Mouse (Mus musculus) T-cell, adult 2 months (primary cell): ENCODE measurements around the gene Lrrk1.

ENCODE experiments used
- DNase-seq: peaks from one replicate; pipeline ENCODE4 v3.0.0; 2022; ENCODE audit warnings: low spot score

The Lrrk1 gene

DNA sequence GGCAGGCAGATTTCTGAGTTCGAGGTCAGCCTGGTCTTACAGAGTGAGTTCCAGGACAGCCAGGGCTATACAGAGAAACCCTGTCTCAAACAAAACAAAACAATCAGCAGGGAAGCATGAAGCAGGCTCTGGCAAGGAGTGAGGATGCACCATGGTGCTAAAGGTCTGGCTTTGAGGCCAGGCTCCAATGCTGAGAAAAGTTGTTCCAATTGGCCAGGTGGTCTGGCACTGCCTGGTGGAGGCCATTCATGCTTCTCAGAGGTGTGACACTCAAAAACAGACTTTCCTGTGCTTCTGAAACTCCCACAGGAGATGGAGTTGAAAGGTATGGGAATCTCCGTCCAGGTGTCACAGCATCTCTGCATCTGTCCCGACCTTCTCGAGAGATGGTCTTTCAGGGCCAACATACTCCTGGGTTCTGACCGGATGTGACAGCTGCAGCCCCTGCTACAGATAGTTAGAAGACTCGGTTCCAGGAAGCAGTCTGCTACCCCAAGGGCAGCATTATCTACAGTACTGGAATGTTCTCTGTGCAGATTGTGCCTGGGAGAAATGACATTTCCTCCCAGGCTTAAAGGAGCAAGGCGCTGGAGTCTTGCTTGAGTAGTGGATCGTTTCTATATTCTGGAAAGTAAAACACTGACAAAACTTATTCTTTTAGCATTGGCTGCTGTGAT, 134.0 kb downstream of the Lrrk1 start:
- DNase-seq = no peak

DNA sequence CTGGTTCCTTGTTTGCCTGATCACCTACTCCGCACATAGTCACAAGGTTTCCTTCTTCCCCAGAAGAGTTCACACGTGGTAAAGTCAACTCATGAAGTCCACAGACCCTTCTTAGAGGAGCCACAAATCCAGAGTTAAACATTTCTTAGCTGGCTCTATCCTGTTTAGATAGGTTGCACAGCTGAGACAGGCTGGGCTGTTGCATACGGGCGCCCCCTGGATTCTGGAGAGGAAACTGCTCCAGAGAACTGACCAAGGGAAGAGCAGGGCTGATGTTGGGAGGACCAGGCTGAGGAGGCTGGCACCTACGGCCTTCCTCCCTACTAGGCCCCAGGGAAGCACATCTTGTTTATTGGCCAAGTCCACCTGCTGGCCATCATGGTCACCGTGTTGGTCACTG, 138.1 kb downstream of the Lrrk1 start:
- peak; percentile 70 for DNase-seq

DNA sequence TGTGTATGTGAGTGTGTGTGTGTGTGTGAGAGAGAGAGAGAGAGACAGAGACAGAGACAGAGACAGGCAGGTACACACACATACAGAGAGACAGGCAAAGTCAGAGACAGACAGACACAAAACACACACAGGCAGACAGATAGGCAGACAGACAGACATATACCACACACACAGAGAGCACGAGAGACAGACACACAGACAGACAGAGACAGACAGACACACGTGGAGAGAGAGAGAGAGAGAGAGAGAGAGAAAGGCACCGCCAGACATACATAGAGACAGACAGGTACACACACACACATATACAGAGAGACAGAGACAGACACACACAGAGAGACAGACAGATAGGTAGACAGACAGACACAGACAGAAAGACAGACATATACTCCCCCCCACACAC, 138.7 kb downstream of the Lrrk1 start:
- DNase-seq = no peak

DNA sequence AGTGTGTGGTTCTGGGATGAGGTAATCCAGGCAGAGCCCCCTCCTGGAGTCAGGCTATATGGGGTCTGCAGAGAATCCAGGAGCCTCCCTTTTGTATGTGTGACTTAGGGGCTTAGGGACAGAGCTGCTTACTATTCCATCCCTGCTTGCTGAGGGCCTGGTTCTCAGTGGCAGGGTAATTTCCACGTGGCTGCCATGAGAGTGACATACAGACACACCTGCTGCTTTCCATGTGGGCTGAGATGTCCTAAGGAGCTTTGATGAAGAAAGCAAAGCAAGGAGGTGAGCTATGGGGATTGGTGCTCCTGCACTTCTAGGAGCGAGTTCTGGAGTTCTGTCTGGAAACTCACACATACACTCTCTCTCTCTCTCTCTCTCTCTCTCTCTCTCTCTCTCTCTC, 139.1 kb downstream of the Lrrk1 start:
- no peak for DNase-seq

DNA sequence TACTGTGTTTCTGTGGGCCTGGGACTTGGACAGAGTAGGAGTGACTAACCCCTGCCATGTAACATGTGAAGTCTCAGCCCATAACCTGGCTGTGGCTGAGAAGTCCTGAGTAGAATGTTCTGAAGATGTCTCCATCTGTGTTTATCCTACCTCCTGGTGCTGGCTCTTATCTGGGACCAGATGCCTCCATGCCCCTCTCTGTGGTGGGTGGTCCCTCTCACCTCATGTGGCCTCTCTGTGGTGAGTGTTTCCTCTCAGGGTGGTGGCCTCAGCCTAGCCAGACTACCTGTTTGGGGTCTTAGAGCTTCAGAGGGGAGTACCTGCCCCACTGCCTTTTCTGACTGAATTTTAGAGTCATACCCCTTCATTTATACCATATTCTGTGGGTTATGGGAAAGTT, 139.9 kb downstream of the Lrrk1 start:
- no peak for DNase-seq

DNA sequence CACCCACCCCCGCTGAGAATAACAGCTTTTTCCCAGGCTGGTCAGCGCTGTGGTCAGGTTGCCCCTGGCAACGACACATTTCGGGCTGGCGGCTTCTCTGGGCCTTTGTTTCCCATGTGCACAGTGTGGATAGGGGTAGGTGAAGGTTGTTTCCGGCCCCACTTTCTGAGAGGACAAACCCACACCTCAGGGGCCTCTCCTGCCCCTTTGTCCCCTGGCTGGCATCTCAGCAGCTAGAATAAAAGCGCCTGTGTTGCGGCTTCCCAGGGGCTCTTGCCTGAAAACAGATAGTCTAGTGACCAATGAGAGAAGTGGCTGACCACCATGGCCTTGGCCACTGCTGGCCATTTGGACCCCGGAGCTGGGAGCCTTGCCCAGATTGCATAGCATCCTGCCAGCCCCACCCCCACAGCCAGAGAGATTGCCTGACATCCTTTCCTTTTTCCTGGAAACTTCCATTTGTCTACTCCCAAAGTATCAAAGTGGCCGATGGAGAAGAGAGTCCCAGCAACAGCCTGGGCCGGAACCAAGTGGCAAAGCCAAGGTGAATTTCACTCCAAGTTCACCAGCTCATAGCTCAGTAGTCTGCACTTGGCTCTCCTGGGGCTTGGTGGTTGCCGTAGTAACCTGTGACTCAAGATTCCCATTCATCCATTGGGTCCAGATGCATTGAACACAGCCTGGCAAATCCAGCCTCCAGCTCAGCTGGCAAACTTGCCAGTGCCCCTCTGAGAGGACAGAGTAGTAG, 140.7 kb downstream of the Lrrk1 start:
- no peak for DNase-seq

DNA sequence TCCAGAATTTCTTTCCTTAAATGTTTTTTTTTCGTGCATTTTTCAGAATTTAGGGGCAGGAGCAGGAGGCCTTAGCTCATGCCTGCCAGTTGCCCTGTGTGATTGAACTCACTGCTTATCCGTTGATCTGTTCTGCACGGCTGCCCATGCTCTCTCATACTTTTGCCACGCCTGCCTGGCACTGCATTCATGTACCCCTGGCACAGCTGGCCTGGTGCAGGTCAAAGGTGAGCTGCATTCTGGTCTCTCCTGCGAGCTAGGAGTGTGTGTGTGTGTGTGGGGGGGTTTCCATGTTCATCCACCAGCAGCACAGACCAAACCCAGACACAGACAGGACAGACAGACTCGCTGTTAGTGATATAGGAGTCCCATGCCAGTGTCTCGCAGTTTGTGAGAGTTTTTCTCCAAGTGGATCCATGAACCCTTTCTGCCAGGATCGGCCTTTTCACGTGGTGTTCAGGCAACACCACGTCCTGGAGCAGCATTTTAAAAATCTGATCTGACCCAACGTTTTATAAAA, 141.4 kb downstream of the Lrrk1 start:
- no peak for DNase-seq

DNA sequence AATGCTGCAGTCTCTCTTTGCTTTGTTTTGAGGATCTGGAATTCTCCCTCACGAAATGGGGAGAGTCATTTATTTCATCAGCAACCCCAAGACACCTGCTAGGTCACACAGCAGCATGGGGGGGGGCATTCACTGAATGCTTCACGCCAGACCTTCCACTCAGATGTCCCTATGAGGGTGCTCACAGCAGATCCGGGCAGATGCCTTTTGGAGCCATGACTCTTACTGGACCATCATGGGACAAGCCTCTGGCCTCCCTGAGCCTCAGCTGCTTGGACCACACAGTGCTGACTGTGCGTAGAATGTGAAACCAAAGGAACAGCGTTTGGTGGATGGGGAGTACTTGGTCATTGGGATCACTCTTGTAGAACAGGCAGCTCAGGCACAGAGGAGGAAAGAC, 142.5 kb downstream of the Lrrk1 start:
- DNase-seq = no peak

DNA sequence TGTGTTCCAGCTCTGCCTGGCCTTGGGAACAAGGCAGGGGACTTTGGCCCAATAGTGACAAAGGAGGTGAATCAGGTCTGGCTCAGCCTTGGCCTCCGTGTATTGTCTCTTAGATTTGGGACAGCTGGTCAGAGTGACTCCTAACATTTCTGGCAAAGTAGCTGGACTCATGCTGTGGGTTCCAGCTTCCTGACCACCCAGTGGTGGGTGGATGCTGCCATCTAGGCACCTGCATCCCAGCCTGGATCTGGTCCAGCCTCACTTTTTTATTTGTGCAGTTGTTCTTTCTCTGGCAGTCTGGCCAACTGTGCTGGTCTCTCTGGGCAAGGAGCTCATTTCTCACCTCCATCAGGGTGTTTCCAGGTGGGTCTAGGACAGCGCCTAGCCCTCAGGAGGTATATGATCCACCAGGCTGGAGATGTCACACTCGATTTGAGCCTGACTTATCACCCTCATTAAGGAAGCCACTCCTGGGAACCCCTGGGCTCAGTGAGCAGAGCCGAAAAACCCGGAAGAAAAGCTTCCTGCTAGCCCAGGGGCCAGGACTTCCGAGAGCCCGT, 144.3 kb downstream of the Lrrk1 start:
- no peak for DNase-seq

DNA sequence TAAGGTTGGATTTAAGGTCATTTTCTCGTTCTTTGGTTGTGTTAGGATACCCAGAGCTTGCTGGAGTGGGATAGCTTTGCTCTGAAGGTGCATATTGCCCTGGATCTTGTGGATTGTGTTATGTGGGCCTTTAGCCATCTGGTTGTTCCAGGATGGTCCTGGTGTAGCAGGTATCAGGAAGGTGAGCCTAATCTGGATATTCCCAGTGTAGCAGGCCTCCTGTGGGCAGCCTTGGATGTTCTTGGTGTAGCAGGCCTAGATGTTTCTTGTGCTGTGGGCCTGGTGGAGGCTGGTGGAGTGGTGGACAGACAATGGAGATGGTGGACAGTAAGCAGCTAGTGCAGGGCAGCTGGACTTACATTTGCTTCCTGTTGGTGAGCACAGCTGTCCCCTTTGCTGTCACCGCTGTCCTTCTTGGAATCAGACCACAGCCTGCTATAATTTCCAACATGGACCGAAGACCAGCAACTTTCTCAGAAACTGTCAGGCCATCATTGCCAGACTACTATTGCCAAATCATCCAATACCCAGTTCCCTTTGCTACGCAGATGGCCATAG, 146.2 kb downstream of the Lrrk1 start:
- DNase-seq = no peak

DNA sequence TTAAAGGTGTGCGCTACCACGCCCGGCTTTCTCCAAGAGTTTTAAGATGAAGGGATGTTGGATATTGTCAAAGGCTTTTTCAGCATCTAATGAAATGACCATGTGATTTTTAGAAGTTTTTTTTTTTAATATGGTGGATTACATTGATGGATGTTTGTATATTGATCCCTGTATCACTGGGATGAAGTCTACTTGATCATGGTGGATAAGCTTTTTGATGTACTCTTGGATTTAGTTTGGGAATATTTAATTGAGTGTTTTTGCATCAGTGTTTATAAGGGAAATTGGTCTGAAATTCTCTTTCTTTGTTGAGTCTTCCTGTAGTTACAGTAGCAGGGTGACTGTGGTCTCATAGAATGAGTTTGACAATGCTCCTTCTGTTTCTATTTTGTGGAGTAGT, 150.0 kb downstream of the Lrrk1 start:
- DNase-seq = no peak

DNA sequence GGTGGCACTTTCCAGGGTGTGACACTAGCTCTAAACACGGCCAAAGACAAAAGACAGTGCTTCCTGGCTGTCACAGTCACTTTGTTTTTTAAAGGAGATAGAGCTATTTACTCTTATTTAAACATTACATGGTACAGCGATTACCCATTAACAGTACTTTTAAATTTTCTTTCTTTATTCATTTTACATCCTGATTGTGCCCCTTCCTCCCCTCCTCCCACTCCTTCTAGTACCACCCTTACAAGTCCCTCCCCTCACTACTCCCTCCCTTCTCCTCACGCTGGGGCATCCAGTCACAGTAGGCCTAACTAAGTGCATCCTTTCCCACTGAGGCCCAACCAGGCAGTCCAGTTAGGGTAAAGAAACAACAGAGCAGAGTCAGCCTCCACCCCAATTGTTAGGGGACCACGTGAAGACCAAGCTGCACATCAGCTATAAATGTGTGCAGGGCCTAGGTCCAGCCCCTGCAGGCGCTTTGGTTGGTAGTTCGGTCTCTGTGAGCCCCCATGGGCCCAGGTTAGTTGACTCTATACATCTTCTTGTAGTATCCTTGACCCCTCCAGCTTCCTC, 154.1 kb downstream of the Lrrk1 start:
- DNase-seq = no peak

DNA sequence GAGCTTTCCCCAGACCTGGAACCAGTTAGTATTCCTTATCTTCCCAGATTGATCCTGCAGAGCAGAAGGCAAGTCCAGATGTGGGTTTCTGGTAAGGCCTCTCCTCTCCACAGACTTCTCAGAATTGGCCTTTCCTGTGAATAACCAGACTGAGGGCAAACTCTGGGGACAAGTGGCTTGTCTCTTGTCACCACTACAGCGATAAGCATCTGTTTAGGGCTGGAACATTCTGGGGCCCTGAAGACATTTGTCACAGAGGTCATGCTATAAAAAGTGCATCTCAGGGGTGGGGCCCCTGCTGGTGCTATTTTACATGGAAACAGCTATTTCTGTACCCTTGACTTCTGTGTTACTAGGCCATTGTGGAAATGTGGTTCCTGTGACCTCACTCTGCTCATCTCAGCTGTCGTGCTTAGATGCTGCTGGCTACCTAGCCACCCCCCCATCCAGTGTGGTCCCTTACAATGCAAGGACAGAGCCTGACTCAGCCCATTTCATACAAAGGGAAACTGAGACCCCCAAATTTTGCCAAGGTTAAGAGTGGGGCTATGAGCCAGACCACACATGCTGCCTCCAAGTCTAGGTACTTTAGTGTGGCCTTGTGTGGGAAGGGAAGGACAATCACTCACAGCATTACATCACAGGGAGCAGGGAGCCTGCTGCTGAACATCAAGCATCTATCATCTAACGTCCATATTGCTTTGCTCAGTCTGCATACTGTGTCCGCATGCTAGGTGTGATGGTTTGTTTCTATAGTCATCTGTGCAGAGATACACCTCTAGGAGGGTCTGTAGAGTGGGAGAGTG, 154.8 kb downstream of the Lrrk1 start:
- DNase-seq = peak; percentile 23

DNA sequence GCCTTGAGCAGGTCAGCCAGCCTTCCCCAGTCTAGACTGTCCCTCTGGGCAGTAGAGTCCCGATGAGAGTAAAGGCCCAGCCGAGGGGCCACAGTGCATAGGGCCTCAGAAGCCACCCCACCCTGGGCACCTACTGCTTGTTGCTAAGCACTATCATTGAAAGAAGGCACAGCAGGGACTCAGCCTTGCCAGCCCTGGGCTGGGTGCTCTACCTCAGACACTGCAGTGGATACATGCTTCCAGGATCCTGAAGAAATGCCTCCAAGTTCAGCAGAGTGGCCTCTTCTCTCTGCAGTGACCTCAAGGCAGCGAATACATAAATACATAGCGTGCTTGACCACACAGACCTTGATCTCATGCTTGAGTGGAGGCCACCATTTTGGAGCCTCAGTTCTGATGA, 156.3 kb downstream of the Lrrk1 start:
- DNase-seq = no peak

DNA sequence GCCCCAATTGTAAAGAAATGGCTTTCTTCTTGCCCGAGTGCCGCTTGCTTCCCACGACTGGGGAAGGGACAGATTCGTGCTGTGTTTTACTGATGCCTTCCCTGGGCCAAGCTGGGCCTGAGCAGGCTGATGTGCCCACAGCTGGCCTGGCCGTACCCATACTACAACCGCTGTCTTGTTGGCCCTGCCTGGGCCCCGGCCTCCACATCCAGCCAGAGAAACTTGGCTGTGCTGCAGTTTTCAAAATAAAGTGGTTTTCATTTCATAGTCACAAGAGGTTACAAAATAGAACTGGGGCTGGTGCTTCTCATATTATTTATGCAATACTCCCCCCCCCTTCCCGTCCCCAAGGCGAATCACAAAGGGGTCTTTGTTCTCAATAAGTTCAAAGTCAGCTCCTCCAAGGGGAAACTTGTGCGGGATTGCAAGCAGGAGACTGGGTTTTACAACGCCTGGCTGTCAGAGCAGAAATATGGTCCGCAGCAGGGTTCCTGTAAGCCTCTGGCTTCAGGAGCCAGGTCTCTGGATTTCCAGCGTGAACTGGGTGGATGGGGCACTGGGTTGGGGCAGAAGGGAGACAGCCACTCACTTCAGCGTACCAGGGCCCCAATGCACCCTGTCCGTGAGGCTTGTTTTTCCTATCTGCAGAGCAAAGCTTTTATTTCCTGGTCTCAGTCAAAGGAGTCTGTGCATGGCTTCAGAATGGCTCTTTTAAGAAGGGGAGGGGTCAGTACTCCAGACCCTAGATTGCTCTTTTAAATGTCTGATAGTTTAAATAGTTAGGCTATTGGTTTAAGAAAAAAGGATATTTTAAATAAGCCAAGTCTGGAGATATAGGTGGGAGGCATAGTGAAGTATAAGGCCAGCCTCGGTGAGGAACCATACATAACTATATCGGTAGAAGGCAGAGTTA, 157.3 kb downstream of the Lrrk1 start:
- no peak for DNase-seq

DNA sequence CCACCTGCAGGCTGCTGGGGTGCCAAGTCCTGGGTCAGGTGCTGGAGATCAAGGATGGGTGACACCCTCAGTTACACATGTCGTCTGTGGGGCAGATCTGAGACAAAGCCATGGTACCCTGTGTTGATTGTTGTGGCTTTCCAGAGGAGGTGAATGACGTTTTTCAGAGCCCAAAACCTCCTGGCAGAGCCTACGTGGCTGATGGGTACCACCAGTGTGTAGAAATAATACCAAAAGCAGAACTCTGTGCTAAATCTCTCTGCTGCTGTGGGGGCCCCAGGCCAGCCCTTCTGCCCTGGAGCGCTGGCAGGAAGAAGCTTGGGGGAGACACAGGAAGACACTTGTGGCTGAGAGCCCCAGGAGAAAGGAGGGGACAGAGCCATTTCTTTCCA, 157.9 kb downstream of the Lrrk1 start:
- DNase-seq = peak; percentile 79

DNA sequence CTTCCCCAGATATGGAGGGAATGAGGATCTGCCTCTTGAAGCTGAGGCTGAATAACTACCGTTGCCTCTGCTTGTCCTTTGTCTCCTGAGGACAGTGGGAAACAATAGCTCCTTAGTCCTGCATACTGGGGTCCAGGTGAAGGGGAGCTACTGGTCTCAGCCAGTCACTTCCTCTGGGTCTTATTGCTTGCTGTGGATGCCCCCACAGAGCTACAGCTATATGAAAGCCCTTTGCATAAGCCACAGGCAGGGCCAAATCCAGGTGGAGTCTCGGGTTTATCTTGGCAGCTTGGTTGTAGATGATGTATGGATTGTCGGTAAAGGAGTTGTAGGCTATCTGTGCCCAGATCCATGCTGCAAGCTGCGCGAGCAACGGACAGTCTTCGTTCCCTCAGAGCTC, 158.7 kb downstream of the Lrrk1 start:
- no peak for DNase-seq

DNA sequence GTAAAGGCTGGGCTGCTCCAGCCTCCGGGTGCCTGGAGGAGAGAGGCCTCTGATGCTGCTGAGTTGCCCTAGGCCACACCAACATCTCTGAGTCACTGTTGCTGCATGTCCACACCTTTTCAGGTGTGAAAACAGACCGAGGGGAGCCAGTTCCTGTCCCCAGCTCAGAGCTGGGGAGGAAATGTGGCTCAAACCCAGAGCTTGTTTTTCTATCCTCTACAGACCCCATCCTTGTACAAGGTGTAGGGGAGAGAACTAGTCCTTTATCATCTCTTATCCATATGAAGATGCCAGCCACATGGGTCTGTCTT, 159.6 kb downstream of the Lrrk1 start:
- peak; percentile 10 for DNase-seq

DNA sequence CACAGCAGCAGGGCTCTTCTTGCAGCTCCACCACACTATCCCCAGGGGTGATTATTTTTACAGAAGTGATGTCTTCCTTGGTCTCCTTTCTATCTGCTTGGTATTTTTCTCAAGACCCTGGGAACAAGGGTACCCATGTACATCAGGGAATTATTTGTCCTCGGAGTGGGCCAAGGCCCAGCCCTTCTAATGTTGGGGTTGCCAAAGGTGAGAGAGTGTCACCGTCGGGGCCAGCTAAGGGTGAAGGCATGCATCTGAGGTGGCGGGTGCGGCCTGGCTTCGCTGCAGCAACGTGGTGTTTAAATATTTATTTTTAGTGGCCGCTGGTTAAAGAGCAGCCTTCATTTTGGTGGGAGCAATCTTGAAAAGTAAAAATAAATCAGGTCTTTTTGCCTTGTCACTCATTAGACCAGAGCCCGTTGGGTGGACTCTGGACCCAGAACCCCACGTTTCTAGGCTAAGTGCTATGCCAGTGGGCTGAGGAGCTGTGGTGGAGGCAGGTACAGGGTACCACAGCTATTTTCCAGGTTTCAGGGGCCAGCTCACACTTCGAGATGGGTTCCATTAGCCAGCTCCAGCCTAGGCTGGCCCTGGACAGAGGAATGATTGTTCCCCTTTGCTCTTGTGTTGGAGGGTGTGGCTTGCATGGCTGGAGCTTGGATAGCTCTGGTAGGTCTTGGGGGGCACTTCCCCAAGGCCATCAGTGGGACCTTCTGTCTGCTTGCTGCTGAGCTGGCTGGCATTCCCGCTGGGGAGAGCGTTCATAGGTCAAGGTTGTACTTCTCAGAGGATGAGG, 160.1 kb downstream of the Lrrk1 start:
- no peak for DNase-seq

DNA sequence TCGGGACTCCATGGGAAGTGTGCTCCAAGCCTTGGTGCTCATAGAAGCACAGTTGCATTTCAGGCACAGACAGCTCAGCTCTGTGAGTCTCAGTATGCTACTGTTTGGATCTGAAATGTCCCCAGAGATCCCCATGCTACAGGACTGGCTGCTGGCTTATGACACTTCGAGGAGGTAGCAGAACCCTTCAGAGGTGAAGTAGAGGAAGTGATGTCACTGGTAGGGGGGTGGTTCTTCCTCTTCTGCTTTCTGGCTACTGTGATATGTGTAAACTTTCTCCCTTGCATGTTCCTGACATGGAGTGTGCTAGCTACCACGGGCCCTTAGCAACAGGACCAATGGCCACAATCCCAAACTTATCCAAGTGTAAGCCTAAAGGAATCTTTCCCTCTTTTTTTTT, 162.3 kb downstream of the Lrrk1 start:
- DNase-seq = no peak
